Mouse (Mus musculus): ENCODE measurements around the gene Nrtn.

Gene Nrtn

GRCm38 (mm10) chr17:56722441-56722840 is 34.9 kb downstream of the Nrtn start:
- no peak for DNase-seq (ENCODE audit: low spot score in 2 of 2)

DNA sequence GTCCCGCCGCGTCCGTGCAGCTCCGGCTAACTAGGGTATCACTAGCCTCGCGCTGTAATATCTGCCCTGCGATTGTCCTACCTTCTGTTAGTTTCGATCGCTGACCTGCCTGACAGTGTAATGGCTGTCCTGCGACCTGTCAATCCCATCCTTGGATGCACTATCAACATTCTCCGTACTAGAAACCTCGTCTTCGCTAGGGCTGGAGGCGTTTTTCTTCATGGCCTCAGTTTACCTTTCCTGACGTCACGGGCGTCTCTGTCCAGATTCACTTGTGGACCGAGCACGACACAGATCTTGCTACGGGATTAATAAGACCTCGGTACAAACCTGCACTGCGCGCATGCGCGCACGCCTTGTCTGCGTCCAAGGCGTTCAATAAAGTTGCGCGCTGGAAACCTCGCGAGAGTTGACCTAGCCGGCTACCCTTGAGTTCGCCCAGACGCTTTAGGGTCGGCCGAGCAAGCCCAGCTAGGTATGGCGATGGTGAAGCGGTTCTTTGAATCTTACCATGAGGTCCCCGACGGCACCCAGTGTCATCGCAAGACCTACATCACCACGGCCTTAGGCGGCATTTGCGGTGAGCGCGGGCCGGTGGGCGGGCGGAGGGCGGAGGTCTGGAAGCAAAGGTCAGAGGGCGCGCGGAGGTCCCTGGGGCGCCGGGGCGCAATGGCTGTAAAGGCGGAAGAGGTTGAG is 39.8 kb downstream of the Nrtn start, which contains the start of the genes Ndufa11 and Vmac:
Gene Ndufa11 (plus strand): TSS at position 405 of the 696 bp plus-strand sequence.
Gene Vmac (minus strand): TSS at position 660 of the 696 bp plus-strand sequence.
- peak; percentile 90 to 97 for DNase-seq (ENCODE audit: low spot score in 2 of 2)

- peak; percentile 85 to 94 for DNase-seq (ENCODE audit: low spot score in 2 of 2)
Measured at GRCm38 (mm10) chr17:56716655-56717362, 40.5 kb downstream of the Nrtn start.

DNA sequence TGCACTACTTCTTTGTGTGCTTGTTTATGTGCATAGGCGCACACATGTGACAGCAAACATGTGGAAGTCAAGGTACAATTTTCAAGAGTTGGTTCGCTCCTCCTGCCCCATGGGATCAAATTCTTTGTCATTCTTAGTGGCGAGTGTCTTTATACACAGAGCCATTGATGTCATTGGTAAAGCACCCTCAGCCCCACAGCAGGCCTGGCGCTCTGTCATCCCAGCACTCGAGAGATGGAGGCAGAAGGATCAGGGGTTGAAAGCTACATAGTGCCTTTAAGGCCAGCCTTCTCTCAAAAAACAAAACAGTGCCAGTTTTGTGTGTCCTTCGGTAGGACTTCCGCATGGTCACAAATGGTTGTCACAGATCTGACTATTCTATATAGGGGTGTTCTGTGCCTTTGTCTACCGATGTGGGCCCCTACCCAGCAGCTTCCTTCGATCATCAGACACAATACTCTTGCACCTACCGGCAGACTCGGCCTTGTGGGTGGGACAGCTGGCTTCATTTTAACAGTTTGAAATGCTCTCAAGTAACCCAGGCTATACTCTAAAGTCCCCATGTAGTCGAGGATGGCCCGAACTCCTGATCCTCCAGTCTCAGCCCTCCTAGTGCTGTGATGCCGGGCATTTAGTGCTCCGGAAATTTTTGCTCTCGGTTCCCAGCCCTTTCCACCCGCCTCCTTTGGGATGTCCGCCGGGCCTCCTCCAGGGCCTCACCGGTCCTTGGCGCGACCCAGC is 41.2 kb downstream of the Nrtn start:
- no peak for DNase-seq (ENCODE audit: low spot score in 2 of 2)

DNA sequence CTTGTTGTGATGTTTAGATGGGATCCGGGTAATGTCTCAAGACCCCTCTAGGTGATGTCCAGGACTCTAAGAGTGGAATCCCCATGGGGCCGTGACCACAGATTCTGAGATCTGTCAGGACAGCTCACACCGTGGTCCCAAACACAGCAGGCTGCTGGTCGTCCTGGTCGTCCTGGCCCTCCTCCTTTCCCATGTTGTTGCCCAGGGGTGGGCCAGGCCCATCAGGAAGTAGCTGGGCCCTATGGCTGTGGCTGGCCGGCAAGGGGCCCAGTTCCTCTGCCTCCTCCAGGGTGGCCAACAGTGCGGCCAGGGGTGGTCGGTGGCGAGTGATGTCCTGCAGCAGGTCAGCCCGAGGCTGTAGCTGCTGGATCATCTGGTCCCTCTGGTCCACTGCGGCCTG is 42.0 kb downstream of the Nrtn start:
- no peak for DNase-seq (ENCODE audit: low spot score in 2 of 2)

GRCm38 (mm10) chr17:56709708-56710107 is 47.6 kb downstream of the Nrtn start:
- DNase-seq (ENCODE audit: low spot score in 2 of 2): no peak

- DNase-seq (ENCODE audit: low spot score in 2 of 2): no peak
Measured at GRCm38 (mm10) chr17:56708692-56709091, 48.6 kb downstream of the Nrtn start.

DNA sequence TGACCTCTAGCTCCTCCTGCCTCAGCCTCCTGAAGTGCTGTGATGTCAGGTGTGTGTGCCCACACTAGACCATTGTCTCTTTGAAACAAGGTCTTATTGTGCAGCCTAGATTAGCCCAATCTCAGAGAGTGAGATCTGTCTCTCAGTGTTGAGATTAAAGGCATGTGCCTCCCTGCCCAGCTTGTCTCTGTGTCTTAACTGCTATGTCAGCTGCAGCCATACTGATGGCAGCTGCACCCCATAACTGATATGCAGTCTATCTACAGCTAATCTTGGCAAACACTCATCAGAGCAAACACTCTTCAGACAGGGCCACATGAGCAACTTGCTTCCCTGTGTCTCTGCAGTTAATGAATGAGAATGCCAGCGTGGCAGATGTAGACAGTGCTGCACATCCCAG is 50.8 kb downstream of the Nrtn start:
- DNase-seq (ENCODE audit: low spot score in 2 of 2): no peak

GRCm38 (mm10) chr17:56703038-56703437 is 54.3 kb downstream of the Nrtn start:
- no peak for DNase-seq (ENCODE audit: low spot score in 2 of 2)
